Mouse (Mus musculus) embryonic fibroblast, embryonic 13.5 days (primary cell): ENCODE results near the gene Gltp.

Experiments used
- CTCF ChIP-seq: IDR thresholded peaks from 2 replicates; pipeline ENCODE4 v1.5.1; 2011; ENCODE audit warnings: mild to moderate bottlenecking, control low read depth, low read length, moderate library complexity, borderline replicate concordance; ENCODE audit not compliant: insufficient read depth
- POLR2A ChIP-seq: IDR thresholded peaks from 2 replicates; pipeline ENCODE4 v1.6.1; 2011; ENCODE audit warnings: low read depth, mild to moderate bottlenecking, control low read depth, low read length, moderate library complexity

DNA sequence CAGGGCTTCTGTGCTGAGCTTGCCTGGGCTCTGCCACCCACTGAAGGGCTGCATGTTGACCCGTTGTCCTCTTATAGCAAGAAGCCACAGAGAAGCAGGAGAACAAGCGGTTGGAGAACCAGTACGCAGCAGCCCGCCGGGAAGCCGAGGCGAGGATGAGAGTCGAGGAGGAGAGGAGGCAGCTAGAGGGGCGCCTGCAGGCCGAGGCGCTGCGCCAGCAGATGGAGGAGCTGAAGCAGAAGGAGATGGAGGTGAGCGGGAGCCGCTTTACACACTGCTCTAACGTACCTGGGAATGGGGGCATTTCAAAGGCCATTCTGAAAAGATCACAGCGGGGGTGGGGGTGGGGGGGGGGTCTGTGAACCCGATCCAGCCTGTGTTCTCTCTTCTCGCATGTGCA is 23.8 kb upstream of the Gltp start:
- no peak for TF ChIP-seq CTCF
- TF ChIP-seq POLR2A, result no peak
